Mouse (Mus musculus) kidney, adult 2 months (tissue): Measurements from ENCODE around the gene Ccr7. TPM values are rescaled to one million over a fixed set of nuclear protein-coding genes. Genes with fewer than 3 reads are reported as not detected.

ENCODE experiments used
- DNase-seq: peaks from one replicate; pipeline ENCODE4 v3.0.0; 2021
- H3K27ac ChIP-seq: fragments of 200-500 bp; 2 replicates; pipeline ENCODE4 v1.5.1; 2012; ENCODE audit warnings: low read depth, low read length, control low read depth, inconsistent platforms; ENCODE audit not compliant: insufficient read depth
- H3K27me3 ChIP-seq: fragments of 200-500 bp; replicated peaks from 2 replicates; pipeline ENCODE4 v1.6.1; 2012; ENCODE audit warnings: mild to moderate bottlenecking, moderate library complexity, low read length, inconsistent platforms; ENCODE audit not compliant: control insufficient read depth, insufficient read depth
- H3K36me3 ChIP-seq: fragments of 200-500 bp; 2 replicates; pipeline ENCODE4 v1.6.1; 2012; ENCODE audit warnings: mild to moderate bottlenecking, moderate library complexity, low read length, inconsistent platforms; ENCODE audit not compliant: control insufficient read depth, insufficient read depth
- H3K4me1 ChIP-seq: fragments of 200-500 bp; 2 replicates; pipeline ENCODE4 v1.6.1; 2011; ENCODE audit warnings: low read length; ENCODE audit not compliant: control insufficient read depth, insufficient read depth
- H3K4me3 ChIP-seq: fragments of 200-500 bp; 2 replicates; pipeline ENCODE4 v1.5.1; 2011; ENCODE audit warnings: mild to moderate bottlenecking, low read depth, low read length, control low read depth; ENCODE audit not compliant: insufficient read depth
- CTCF ChIP-seq: fragments of 200-500 bp; conservative IDR thresholded peaks from 2 replicates; pipeline ENCODE4 v1.5.1; 2011; ENCODE audit warnings: low read depth, mild to moderate bottlenecking, control low read depth, low read length, moderate library complexity, mixed read lengths; ENCODE audit not compliant: insufficient read depth, insufficient read length
- POLR2A ChIP-seq: fragments of 200-500 bp; IDR thresholded peaks from one replicate; pipeline ENCODE4 v1.6.1; 2011; ENCODE audit warnings: low read depth, low read length, control low read depth
- WGBS: fragments of 180-500 bp; shearing (Covaris S2); methylation state at CpG from one replicate; pipeline ENCODE4 v1.1.7; 2018; 5-methylcytosine and 5-hydroxymethylcytosine counted together
- polyA plus RNA-seq: library from polyadenylated mRNA; depleted of rRNA; stranded (reverse); fragments of >200 nt; gene quantifications from 2 replicates; pipeline ENCODE4 v1.2.3, GENCODE M21; 2012

Ccr7 gene
- polyA plus RNA-seq, 1 experiment: 11.2 TPM

GRCm38 (mm10) chr11:99148896-99149703 lies 5.8 kb downstream of the Ccr7 start:
- WGBS: 24% methylated on average over 16 of the region's 16 CpGs
- H3K27me3 ChIP-seq: no peaks in the 10 kb centered on the region
- no peak for DNase-seq
- TF ChIP-seq POLR2A (no peak), CTCF (no peak)
- H3K27ac ChIP-seq: no peak overlapping the region
- no peaks in the 10 kb centered on the region for H3K4me1 ChIP-seq
- H3K36me3 ChIP-seq: no peaks in the 10 kb centered on the region
- no peak overlapping the region for H3K4me3 ChIP-seq

DNA sequence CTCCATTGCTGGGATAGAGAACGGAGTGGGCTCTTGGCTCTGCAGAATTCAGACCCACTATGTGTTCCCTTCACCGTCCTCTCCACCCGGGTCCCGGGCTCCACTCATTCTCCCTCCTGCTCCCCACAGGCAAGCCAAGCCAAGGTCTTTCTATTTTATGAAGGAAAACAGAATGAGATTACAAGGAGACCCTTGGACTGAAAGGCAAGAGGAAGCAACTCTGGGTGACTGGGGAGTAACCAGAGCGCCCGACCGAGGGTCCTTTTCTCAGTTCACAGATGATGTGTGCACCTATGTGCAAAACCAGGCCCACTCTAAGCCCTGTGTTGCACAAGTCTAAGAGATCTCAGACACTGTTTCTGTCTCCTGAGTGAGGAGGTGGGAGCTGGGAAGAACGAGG lies 6.5 kb downstream of the Ccr7 start:
- Histone ChIP-seq H3K4me3 (no peak overlapping the region), H3K36me3 (no peaks in the 10 kb centered on the region), H3K27ac (no peak overlapping the region), H3K27me3 (no peaks in the 10 kb centered on the region), H3K4me1 (no peaks in the 10 kb centered on the region)
- no peak for DNase-seq
- WGBS: 72% methylated on average over 8 of the region's 8 CpGs
- no peak for TF ChIP-seq POLR2A
- no peak for TF ChIP-seq CTCF

DNA sequence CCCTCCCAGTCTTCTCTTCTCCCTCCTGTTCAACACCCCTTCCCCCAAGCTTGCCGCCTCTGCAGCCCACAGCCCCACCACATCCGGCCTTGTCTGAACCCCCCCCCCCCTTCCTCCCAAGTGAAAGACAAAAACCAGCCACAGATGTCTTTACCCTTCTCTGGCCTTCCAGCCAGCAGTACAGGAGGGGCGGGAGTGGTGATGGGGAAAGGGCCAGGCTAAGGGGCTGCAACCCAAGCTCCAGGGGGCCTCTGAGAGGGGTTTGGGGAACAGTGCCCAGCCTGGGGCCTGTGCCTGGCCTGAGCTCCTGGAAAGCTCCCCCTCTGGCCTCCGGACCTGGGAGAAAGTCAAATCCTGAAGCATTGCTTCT lies 7.0 kb downstream of the Ccr7 start:
- Histone ChIP-seq H3K27me3 (no peaks in the 10 kb centered on the region), H3K4me1 (no peaks in the 10 kb centered on the region), H3K27ac (no peak overlapping the region), H3K36me3 (no peaks in the 10 kb centered on the region), H3K4me3 (no peak overlapping the region)
- TF ChIP-seq POLR2A (no peak), CTCF (no peak)
- WGBS: 67% methylated on average over 4 of the region's 4 CpGs
- DNase-seq: no peak

DNA sequence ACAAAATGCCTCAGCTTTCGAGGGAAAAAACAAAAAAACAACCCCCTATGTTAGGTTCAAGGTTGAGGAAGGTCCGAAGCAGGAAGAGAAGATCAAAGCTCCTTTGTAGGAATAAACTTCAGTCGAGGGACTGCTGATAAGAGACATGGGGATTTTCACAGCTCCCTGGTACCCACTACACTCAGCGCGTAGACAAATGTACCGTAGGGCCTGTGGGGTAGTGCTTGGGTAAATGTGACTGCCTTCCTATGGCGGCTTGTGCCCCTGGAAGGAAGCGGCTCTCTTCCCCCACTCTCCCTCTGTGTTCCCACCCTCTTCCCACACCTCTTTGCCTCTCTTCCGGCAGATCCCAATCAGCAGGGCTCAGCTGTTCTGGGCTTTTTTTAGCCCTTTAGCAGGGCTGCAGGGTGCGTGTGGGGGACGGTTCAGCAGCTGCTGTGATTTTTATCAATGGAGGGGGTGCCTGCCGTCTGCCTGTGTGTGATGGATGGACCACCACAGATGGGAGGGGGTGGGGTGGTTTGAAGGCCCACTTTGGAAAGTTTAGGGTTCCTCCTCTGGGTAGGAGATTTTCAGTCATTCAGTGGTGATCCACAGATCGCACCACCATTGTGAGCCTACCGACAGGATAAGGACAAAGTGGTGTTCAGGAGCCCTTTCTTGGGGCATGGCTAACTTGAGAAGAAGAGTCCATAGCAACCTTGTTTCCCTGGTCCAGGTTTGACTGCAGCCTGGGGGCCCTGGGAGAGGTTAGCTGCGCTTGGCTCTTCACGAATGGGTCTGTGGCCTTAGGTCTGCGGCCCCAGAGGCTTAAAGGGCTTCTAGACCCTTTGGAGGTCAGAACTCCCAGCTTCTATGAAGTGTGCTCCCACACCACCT lies 7.6 kb downstream of the Ccr7 start:
- 59% methylated on average over 17 of the region's 17 CpGs for WGBS
- DNase-seq: no peak
- no peak overlapping the region for H3K4me3 ChIP-seq
- no peaks in the 10 kb centered on the region for H3K36me3 ChIP-seq
- no peak overlapping the region for H3K27ac ChIP-seq
- no peak for TF ChIP-seq CTCF
- no peak for TF ChIP-seq POLR2A
- no peaks in the 10 kb centered on the region for H3K4me1 ChIP-seq
- no peaks in the 10 kb centered on the region for H3K27me3 ChIP-seq

GRCm38 (mm10) chr11:99146558-99146957 lies 8.3 kb downstream of the Ccr7 start:
- Histone ChIP-seq H3K27me3 (no peaks in the 10 kb centered on the region), H3K27ac (no peak overlapping the region), H3K4me3 (no peak overlapping the region), H3K4me1 (no peaks in the 10 kb centered on the region), H3K36me3 (no peaks in the 10 kb centered on the region)
- TF ChIP-seq POLR2A (no peak), CTCF (no peak)
- 87% methylated on average over 6 of the region's 6 CpGs for WGBS
- no peak for DNase-seq

- Histone ChIP-seq H3K36me3 (no peaks in the 10 kb centered on the region), H3K27ac (no peak overlapping the region), H3K27me3 (no peaks in the 10 kb centered on the region), H3K4me3 (no peak overlapping the region), H3K4me1 (no peaks in the 10 kb centered on the region)
- no peak for DNase-seq
- no peak for TF ChIP-seq POLR2A
- no peak for TF ChIP-seq CTCF
- 96% methylated on average over 16 of the region's 16 CpGs for WGBS
Measured at GRCm38 (mm10) chr11:99145765-99146164, 9.1 kb downstream of the Ccr7 start.

DNA sequence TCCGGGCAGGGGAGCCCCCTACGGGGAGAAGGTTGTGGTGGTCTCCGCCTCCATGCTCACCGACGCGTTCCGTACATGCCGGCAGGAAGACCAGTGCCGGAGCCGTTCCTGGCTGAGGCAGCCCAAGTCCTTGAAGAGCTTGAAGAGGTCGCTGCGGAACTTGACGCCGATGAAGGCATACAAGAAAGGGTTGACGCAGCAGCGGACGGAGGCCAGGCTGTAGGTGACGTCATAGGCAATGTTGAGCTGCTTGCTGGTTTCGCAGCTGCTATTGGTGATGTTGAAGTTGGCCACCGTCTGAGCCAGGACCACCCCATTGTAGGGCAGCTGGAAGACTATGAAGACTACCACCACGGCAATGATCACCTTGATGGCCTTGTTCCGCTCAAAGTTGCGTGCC lies 9.9 kb downstream of the Ccr7 start:
- H3K4me1 ChIP-seq: no peaks in the 10 kb centered on the region
- TF ChIP-seq CTCF: no peak
- no peak for TF ChIP-seq POLR2A
- H3K36me3 ChIP-seq: no peaks in the 10 kb centered on the region
- H3K27ac ChIP-seq: no peak overlapping the region
- DNase-seq: no peak
- H3K4me3 ChIP-seq: no peak overlapping the region
- H3K27me3 ChIP-seq: no peaks in the 10 kb centered on the region
- WGBS: 88% methylated on average over 23 of the region's 23 CpGs
